Mouse (Mus musculus) gastrocnemius, postnatal 14 days (tissue): ENCODE results near the gene Gm15217. TPM values are rescaled to one million over a fixed set of nuclear protein-coding genes. Genes with fewer than 3 reads are reported as not detected.

Experiments used
- DNase-seq: peaks from one replicate; pipeline ENCODE4 v3.0.0; 2021; ENCODE audit warnings: mixed read lengths
- intact Hi-C: fragments of 180-260 bp; cut with DNase I; formaldehyde crosslinking; loops from one replicate; pipeline ENCODE4 v1.15.1; 2025; ENCODE audit warnings: low total_unique reads
- long read RNA-seq, 2 experiments: library from polyadenylated mRNA; stranded (forward); transcript quantifications; one replicate each; pipeline ENCODE4 v2.0.0; 2021
- total RNA-seq, 2 experiments: library from RNA; stranded (reverse); gene quantifications; 2 replicates each; pipeline ENCODE4 v1.2.3; 2021

Gm15217 gene
- not detected for total RNA-seq
- long read RNA-seq, experiment 1, result 0 reads
- long read RNA-seq, experiment 2, result 0 reads

DNA sequence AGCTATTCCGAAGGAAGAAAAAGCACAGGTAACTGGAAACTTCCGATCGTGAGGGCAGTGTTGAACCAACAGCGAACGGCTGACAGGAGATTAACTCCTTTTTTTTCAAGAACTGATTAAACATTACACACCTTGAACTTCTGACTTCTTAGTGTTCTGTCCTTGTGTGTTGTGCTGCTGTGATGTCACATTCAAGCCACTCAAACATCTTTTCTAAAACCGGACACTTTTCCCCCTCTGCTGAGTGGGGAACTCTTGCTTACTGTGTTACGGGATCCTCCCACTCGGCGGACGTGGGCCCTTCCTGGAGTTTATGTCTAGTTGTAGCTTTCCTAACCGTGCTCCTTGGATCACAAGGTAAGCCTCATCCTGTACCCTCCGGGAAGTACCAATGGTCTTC, at the start of gene Gm15217:
Gm15217 (plus strand) TSS at position 130 of the 400 bp plus-strand sequence.
- intact Hi-C loops, result no loop called here
- no peak for DNase-seq

GRCm38 (mm10) chr14:46333421-46334237, 45.6 kb upstream of the Gm15217 start:
- intact Hi-C loops, result no loop called here
- DNase-seq, result no peak

GRCm38 (mm10) chr14:46338801-46339200, 40.4 kb upstream of the Gm15217 start:
- DNase-seq, result no peak
- intact Hi-C loops, result no loop called here

DNA sequence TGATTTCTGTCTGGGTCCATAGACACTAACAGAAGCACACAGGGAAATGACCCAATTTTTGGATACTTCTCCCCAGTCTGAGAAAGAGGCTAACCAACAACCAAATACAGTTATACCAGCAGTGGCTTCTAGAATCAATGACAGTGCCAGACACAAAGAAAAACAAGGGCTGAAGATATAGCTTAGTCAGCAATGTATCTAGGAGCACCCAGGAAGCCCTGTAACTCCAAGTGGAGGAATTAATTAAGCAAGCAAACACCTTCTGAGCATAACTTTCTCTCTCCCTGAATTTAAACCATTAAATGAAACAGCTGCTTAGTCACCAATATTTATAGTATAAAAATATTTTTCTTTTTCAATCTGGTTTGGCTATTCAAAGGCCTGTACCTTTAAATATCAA, 34.5 kb upstream of the Gm15217 start:
- DNase-seq, result no peak
- intact Hi-C loops, result no loop called here

GRCm38 (mm10) chr14:46357286-46357685, 21.9 kb upstream of the Gm15217 start:
- intact Hi-C loops, result no loop called here
- no peak for DNase-seq

DNA sequence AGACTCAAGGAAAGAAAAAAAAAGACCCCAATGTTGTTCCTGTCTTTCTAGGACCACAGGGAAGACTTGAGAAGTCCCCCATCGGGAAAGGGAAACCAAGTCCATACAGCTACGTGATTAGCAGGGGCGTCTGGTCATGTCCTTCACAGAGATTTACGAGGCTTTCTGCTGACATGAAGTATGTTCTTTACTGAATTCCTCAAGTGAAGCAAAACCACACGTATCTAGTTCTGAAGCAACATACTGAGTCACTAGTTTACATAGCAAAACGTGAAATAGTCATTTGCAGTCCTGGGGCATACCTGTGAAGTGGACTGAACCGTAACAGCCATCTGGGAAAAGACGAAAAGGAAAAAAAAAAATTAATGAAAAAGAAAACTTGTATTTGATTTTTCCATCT, 21.5 kb upstream of the Gm15217 start:
- no peak for DNase-seq
- intact Hi-C loops, result no loop called here

GRCm38 (mm10) chr14:46363209-46363608, 16.0 kb upstream of the Gm15217 start:
- intact Hi-C loops, result no loop called here
- DNase-seq, result no peak

DNA sequence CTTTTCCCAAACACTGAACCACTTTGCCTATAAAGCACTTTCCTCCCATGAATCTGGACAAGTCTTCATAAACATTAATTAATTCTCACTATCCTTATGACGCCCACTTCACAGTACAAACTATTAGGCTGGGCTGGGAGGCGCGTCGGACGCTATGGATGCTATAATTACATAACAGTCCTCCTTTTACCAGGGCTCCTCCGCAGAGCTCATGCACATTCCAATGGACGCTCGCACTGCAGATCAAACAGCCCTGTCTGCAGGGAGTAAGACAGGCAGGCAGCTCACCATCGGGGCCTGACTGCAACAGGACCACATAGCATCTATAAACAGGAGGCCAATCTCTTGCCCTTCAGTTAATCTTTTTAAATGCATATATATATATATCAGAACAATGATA, 6.8 kb upstream of the Gm15217 start:
- DNase-seq, result no peak
- intact Hi-C loops, result no loop called here

- DNase-seq, result no peak
- intact Hi-C loops, result no loop called here
Observed at GRCm38 (mm10) chr14:46375796-46376195, 3.4 kb upstream of the Gm15217 start.

DNA sequence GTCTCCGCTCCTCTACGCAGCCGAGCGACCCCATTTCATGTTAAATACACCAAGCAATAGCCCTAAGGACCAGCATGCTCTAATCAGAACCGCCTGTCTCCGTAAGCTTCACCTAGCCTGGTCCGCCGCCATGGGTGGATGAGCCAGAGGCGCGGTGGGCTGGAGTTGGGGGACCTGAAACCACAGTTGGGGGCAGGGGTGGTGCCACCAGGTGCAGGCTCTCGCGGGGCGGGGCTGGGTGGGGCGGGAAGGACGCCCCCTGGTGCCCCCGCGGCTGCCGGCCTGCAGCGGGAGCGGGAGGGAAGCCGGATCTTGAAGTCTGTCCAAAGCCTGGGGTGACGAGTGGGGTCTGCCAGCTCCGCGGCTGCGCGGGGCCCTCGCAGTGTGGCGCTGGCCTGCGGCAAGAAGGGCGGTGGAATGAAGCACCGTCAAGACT, 1.1 kb downstream of the Gm15217 start:
- DNase-seq, result no peak
- intact Hi-C loops, result loop anchor here (10.0 kb wide), 2 partner anchors 344 to 396 kb away; no protein-coding TSS in a partner anchor

GRCm38 (mm10) chr14:46381457-46381856, 2.2 kb downstream of the Gm15217 start:
- intact Hi-C loops, result loop anchor here (10.0 kb wide), 2 partner anchors 343 to 397 kb away; no protein-coding TSS in a partner anchor

GRCm38 (mm10) chr14:46384946-46385691, 5.9 kb downstream of the Gm15217 start:
- no peak for DNase-seq
- intact Hi-C loops, result loop anchor here (10.0 kb wide), 2 partner anchors 340 to 400 kb away; no protein-coding TSS in a partner anchor

More at GRCm38 (mm10) chr14:46381457-46381856, 2.2 kb downstream of the Gm15217 start:
- DNase-seq, result peak; percentile 64

- intact Hi-C loops, result loop anchor here (10.0 kb wide), 2 partner anchors 339 to 401 kb away; no protein-coding TSS in a partner anchor
Observed at GRCm38 (mm10) chr14:46385701-46386477, 6.7 kb downstream of the Gm15217 start.

GRCm38 (mm10) chr14:46386478-46387356, 7.5 kb downstream of the Gm15217 start:
- intact Hi-C loops, result loop anchor here (10.0 kb wide), 2 partner anchors 338 to 402 kb away; no protein-coding TSS in a partner anchor
- DNase-seq, result peak; percentile 27

More at GRCm38 (mm10) chr14:46385701-46386477, 6.7 kb downstream of the Gm15217 start:
- DNase-seq, result no peak

DNA sequence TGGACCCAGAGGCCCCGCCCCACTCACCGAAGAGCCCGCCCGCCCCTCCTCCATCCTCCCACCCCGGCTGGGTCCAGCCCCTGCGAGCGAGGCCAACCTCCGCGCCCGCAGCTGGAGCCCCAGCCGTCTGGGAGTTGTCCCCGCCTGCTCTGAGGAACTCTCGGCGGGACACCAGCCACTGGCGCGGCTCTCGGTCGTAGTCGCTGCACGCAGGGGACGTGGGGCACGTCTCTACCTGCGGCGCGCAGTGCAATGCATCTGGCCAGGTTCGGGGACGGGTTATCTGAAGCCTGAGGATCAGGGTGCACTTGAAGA, 8.1 kb downstream of the Gm15217 start:
- intact Hi-C loops, result loop anchor here (10.0 kb wide), 2 partner anchors 337 to 403 kb away; no protein-coding TSS in a partner anchor
- peak; percentile 91 for DNase-seq

DNA sequence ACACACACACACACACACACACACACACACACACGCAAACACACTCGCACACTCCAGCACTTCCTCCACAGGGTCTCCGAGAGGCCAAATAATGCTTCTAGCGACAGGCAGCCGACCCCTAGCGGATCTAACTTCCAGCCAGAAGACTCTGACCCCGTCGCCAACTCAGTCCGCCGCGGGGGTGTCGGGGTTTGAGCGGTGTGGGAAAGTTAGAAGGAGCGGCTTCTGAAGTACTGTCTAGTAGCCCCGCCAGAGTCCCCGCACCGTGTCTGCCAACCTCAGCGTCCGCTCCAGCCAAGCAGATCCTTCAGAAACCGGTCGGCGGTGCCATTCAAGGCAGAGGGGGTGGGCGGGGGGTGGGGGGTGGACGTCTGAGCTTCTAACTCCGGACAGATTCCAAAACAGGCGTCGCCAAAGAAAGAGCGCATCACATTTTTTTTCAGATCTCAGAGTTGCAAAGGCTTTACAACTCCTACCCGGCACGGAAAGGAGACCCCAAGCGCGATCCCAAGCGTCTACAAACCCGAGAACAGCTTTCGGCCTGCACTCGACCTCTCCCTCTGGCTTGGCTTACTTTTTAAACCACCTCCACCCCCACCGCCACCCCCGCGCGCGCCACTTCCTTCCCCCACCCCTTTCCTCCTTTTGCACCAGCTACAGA, 8.7 kb downstream of the Gm15217 start:
- intact Hi-C loops, result loop anchor here (10.0 kb wide), 2 partner anchors 337 to 403 kb away; no protein-coding TSS in a partner anchor
- DNase-seq, result peak; percentile 70

- peak; percentile 66 for DNase-seq
- intact Hi-C loops, result loop anchor here (10.0 kb wide), 2 partner anchors 336 to 404 kb away; no protein-coding TSS in a partner anchor
Observed at GRCm38 (mm10) chr14:46388636-46389035, 9.4 kb downstream of the Gm15217 start.
